Mouse (Mus musculus) cerebellum, adult 2 months (tissue): ENCODE measurements around the gene Slc38a2.

ENCODE experiments used
- CTCF ChIP-seq: fragments of 200-500 bp; IDR thresholded peaks from 2 replicates; pipeline ENCODE4 v1.5.1; 2011; ENCODE audit warnings: low read depth, mild to moderate bottlenecking, control low read depth, low read length, moderate library complexity, borderline replicate concordance; ENCODE audit not compliant: insufficient read depth
- POLR2A ChIP-seq: fragments of 200-500 bp; IDR thresholded peaks from 2 replicates; pipeline ENCODE4 v1.6.1; 2011; ENCODE audit warnings: low read length, control low read depth, borderline replicate concordance; ENCODE audit not compliant: insufficient read depth

- TF ChIP-seq CTCF, result no peak
- no peak for TF ChIP-seq POLR2A
These were observed 8.7 kb downstream of the Slc38a2 start for GRCm38 (mm10) chr15:96690829-96691228.
